Mouse (Mus musculus): ENCODE results near the gene Chst3.

- TF ChIP-seq POLR2A (IDR thresholded peaks at IDR 0.05; ENCODE audit: control insufficient read depth, low read depth, low read length) (no peak), CTCF (IDR thresholded peaks at IDR 0.05; ENCODE audit: control insufficient read depth, insufficient read depth, insufficient replicate concordance, low read depth, low read length) (no peak)
Observed at GRCm38 (mm10) chr10:60260557-60261294, 41.7 kb upstream of the Chst3 start.
